Mouse (Mus musculus) adrenal gland, adult 18-20 months (tissue): Measurements from ENCODE around the gene Pdzd2. TPM values are rescaled to one million over a fixed set of nuclear protein-coding genes. Genes with fewer than 3 reads are reported as not detected.
A peak's percentile ranks its signal among the peaks of the same experiment; 100 is the strongest.

Experiments
- DNase-seq, 2 experiments: peaks; one replicate each; pipeline ENCODE4 v3.0.0; 2021 to 2022; ENCODE audit warnings: low spot score in 2 of 2
- total RNA-seq, 2 experiments: library from RNA; stranded (reverse); gene quantifications; 1 replicate in 1 of 2; 2 replicates in 1 of 2; pipeline ENCODE4 v1.2.3; 2021

Gene Pdzd2
- total RNA-seq, 2 experiments from 2014 or later, result 15.0 to 26.0 TPM

GRCm38 (mm10) chr15:12490969-12491368 lies 248.8 kb downstream of the Pdzd2 start:
- peak in 1 of 2 experiments; percentile 22 for DNase-seq

GRCm38 (mm10) chr15:12490527-12490926 lies 249.2 kb downstream of the Pdzd2 start:
- peak; percentile 27 to 35 for DNase-seq

GRCm38 (mm10) chr15:12488316-12488715 lies 251.4 kb downstream of the Pdzd2 start:
- DNase-seq, result no peak

- DNase-seq, result no peak
These were observed 258.5 kb downstream of the Pdzd2 start for GRCm38 (mm10) chr15:12481261-12481660.

- DNase-seq, result no peak
These were observed 259.4 kb downstream of the Pdzd2 start for GRCm38 (mm10) chr15:12480369-12480768.

GRCm38 (mm10) chr15:12479326-12479725 lies 260.4 kb downstream of the Pdzd2 start:
- no peak for DNase-seq

- no peak for DNase-seq
These were observed 266.1 kb downstream of the Pdzd2 start for GRCm38 (mm10) chr15:12473596-12473995.

- DNase-seq, result no peak
These were observed 267.1 kb downstream of the Pdzd2 start for GRCm38 (mm10) chr15:12472646-12473045.

- DNase-seq, result no peak
These were observed 268.6 kb downstream of the Pdzd2 start for GRCm38 (mm10) chr15:12470900-12471838.

- no peak for DNase-seq
These were observed 271.1 kb downstream of the Pdzd2 start for GRCm38 (mm10) chr15:12468625-12469024.

GRCm38 (mm10) chr15:12465748-12466147 lies 274.0 kb downstream of the Pdzd2 start:
- DNase-seq, result no peak

- peak in 1 of 2 experiments; percentile 7 for DNase-seq
These were observed 282.9 kb downstream of the Pdzd2 start for GRCm38 (mm10) chr15:12456808-12457207.

- no peak for DNase-seq
These were observed 286.4 kb downstream of the Pdzd2 start for GRCm38 (mm10) chr15:12453343-12453742.

- no peak for DNase-seq
These were observed 287.4 kb downstream of the Pdzd2 start for GRCm38 (mm10) chr15:12452141-12452995.

- DNase-seq, result no peak
These were observed 288.3 kb downstream of the Pdzd2 start for GRCm38 (mm10) chr15:12451448-12451847.

GRCm38 (mm10) chr15:12450790-12451189 lies 288.9 kb downstream of the Pdzd2 start:
- DNase-seq, result no peak

- no peak for DNase-seq
These were observed 290.4 kb downstream of the Pdzd2 start for GRCm38 (mm10) chr15:12449321-12449720.

- DNase-seq, result no peak
These were observed 292.7 kb downstream of the Pdzd2 start for GRCm38 (mm10) chr15:12447021-12447434.

GRCm38 (mm10) chr15:12444551-12444950 lies 295.2 kb downstream of the Pdzd2 start:
- no peak for DNase-seq

GRCm38 (mm10) chr15:12439351-12439751 lies 300.4 kb downstream of the Pdzd2 start:
- DNase-seq, result no peak

GRCm38 (mm10) chr15:12438691-12439090 lies 301.0 kb downstream of the Pdzd2 start:
- no peak for DNase-seq

- DNase-seq, result no peak
These were observed 301.6 kb downstream of the Pdzd2 start for GRCm38 (mm10) chr15:12438081-12438480.
